Mouse (Mus musculus) neural tube, embryonic 14.5 days (tissue): Measurements from ENCODE around the gene Gm3512. TPM values are rescaled to one million over a fixed set of nuclear protein-coding genes. Genes with fewer than 3 reads are reported as not detected.
"Not testable (repeated sequence)": the region's sequence is repeated elsewhere in the genome, so short reads cannot be mapped to it uniquely, and the experiment has no call there.

Source experiments
- ATAC-seq: fragments of 200-750 bp; cut with Nextera tagmentation; 2 replicates; pipeline ENCODE4 v1.8.0; 2017; ENCODE audit warnings: low read depth, mild to moderate bottlenecking, moderate TSS enrichment, moderate library complexity
- H3K27ac ChIP-seq: fragments of 300-500 bp; sonication (generic); 2 replicates; pipeline ENCODE4 v1.5.1; 2014; ENCODE audit warnings: low read depth, mild to moderate bottlenecking, control low read depth, low read length, moderate library complexity, mixed read lengths
- H3K27me3 ChIP-seq: fragments of 300-500 bp; sonication (generic); 2 replicates; pipeline ENCODE4 v1.6.1; 2014; ENCODE audit warnings: low read length; ENCODE audit not compliant: control insufficient read depth, insufficient read depth
- H3K36me3 ChIP-seq: fragments of 300-500 bp; sonication (generic); 2 replicates; pipeline ENCODE4 v1.6.1; 2014; ENCODE audit warnings: low read length, mixed read lengths; ENCODE audit not compliant: control insufficient read depth, insufficient read depth
- H3K4me1 ChIP-seq: fragments of 300-500 bp; sonication (generic); 2 replicates; pipeline ENCODE4 v1.6.1; 2014; ENCODE audit warnings: low read length; ENCODE audit not compliant: control insufficient read depth, insufficient read depth
- H3K4me2 ChIP-seq: fragments of 300-500 bp; sonication (generic); 2 replicates; pipeline ENCODE4 v1.6.1; 2014; ENCODE audit warnings: mild to moderate bottlenecking, low read depth, low read length, control low read depth
- H3K4me3 ChIP-seq: fragments of 300-500 bp; sonication (generic); 2 replicates; pipeline ENCODE4 v1.5.1; 2014; ENCODE audit warnings: low read depth, low read length, control low read depth, mixed read lengths
- H3K9ac ChIP-seq: fragments of 300-500 bp; sonication (generic); replicated peaks from 2 replicates; pipeline ENCODE4 v1.6.1; 2014; ENCODE audit warnings: low read depth, mild to moderate bottlenecking, control low read depth, low read length, mixed read lengths
- H3K9me3 ChIP-seq: fragments of 300-500 bp; sonication (generic); 2 replicates; pipeline ENCODE4 v1.6.1; 2016; ENCODE audit warnings: low read length; ENCODE audit not compliant: control insufficient read depth
- WGBS: fragments of 180-500 bp; shearing (Covaris S2); extraction: QIAGEN DNeasy Blood & Tissue Kit; methylation state at CpG from one replicate; pipeline ENCODE4 v1.1.7; 2014; 5-methylcytosine and 5-hydroxymethylcytosine counted together
- polyA plus RNA-seq: library from polyadenylated mRNA; unstranded; fragments of >200 nt; fragmentation: Nextera tagmentation; extraction: Ambion mirVana; gene quantifications from 2 replicates; pipeline ENCODE4 v1.2.1, GENCODE M21; 2014

The Gm3512 gene
- 11.6 and 12.4 TPM in 2 replicates for polyA plus RNA-seq

DNA sequence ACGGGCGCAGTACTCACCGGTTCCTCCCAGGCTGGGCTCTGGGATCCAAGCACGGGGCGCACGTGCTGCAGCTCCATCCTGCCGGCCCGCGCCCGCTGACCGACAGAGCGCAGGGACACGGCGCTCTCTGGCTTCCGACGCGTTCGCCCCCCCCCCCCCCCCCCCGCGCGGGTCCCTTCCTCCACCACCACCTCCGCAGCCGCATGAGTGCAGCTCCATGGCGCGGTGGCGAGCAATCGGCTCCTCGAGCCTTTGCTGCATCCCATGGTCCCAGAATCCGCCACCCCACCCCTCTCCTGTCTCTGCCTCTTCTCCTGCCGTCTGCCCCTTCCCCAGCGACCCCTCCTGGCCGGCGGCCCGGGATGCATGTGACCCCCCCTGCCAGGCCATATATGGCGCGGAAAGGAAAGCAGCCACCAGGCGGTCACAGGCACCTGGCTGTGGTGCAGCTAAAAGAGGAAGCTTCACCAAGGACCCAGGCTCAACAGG lies at the start of gene Gm3512:
Gene Gm3512 (minus strand): TSS at position 51 of the 489 bp plus-strand sequence.
- H3K27ac ChIP-seq, H3K4me3 ChIP-seq, H3K4me1 ChIP-seq, H3K9me3 ChIP-seq, H3K4me2 ChIP-seq, H3K9ac ChIP-seq, H3K36me3 ChIP-seq, H3K27me3 ChIP-seq: not testable (repeated sequence)
- peak; percentile 85 for ATAC-seq
- no CpG with 5 or more reads among the region's 37 CpGs for WGBS

DNA sequence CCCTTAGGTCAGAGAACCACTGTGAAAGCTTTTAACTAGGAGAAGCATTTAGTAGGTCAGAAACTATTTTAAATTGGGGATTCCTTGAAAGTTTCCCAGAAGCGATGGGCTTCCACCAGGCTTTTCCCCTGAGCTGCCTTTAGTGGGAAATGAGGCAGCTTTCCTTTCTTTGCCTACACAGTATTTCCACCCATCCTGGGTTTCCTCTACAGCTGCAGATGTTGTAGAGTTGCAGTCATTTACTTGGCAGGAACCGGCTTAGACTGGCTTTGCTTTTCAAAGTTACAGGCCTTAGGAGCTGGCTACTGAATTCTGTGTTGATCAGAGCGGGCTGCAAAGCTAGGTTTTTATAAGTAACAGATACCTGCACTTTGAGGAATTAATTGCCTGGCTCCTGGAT lies 25.7 kb upstream of the Gm3512 start:
- 93% methylated on average over 1 of the region's 3 CpGs for WGBS
- not testable (repeated sequence) for ATAC-seq, H3K4me1 ChIP-seq

DNA sequence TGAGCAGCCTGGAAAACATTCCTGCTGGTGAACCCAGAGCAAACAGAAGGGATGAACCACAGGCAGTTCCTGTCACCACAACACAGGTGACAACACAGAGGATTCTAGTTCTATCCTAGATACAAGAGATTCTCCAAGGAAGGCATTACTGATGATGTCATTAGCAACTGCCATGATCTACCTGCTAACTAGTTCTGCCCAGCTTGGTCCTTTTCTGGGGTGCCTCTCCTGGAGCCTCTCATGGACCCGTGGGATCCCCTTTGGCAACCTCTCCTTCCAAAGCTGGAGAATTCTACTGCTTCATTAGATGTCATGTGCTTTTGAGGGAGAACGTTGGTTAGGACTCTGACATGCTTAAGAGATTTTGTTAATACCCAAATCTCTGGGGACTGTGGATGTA lies 20.1 kb upstream of the Gm3512 start, which contains the start of gene Gm16434:
Gene Gm16434 (minus strand): TSS at position 101 of the 400 bp plus-strand sequence.
- not testable (repeated sequence) for ATAC-seq, H3K9me3 ChIP-seq, H3K27me3 ChIP-seq, H3K4me1 ChIP-seq, H3K4me3 ChIP-seq, H3K4me2 ChIP-seq, H3K9ac ChIP-seq, H3K36me3 ChIP-seq, H3K27ac ChIP-seq
- no CpG with 5 or more reads among the region's 2 CpGs for WGBS

More for the DNA sequence above, 25.7 kb upstream of the Gm3512 start:
- not testable (repeated sequence) for H3K27me3 ChIP-seq, H3K9me3 ChIP-seq, H3K27ac ChIP-seq, H3K9ac ChIP-seq, H3K4me3 ChIP-seq, H3K4me2 ChIP-seq, H3K36me3 ChIP-seq

DNA sequence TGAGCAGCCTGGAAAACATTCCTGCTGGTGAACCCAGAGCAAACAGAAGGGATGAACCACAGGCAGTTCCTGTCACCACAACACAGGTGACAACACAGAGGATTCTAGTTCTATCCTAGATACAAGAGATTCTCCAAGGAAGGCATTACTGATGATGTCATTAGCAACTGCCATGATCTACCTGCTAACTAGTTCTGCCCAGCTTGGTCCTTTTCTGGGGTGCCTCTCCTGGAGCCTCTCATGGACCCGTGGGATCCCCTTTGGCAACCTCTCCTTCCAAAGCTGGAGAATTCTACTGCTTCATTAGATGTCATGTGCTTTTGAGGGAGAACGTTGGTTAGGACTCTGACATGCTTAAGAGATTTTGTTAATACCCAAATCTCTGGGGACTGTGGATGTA lies 49.0 kb downstream of the Gm3512 start, which contains the start of gene Gm6676:
Gene Gm6676 (minus strand): TSS at position 101 of the 400 bp plus-strand sequence.
- not testable (repeated sequence) for H3K4me2 ChIP-seq, ATAC-seq, H3K9me3 ChIP-seq, H3K4me1 ChIP-seq, H3K27ac ChIP-seq, H3K9ac ChIP-seq, H3K36me3 ChIP-seq, H3K4me3 ChIP-seq, H3K27me3 ChIP-seq
- no CpG with 5 or more reads among the region's 2 CpGs for WGBS

DNA sequence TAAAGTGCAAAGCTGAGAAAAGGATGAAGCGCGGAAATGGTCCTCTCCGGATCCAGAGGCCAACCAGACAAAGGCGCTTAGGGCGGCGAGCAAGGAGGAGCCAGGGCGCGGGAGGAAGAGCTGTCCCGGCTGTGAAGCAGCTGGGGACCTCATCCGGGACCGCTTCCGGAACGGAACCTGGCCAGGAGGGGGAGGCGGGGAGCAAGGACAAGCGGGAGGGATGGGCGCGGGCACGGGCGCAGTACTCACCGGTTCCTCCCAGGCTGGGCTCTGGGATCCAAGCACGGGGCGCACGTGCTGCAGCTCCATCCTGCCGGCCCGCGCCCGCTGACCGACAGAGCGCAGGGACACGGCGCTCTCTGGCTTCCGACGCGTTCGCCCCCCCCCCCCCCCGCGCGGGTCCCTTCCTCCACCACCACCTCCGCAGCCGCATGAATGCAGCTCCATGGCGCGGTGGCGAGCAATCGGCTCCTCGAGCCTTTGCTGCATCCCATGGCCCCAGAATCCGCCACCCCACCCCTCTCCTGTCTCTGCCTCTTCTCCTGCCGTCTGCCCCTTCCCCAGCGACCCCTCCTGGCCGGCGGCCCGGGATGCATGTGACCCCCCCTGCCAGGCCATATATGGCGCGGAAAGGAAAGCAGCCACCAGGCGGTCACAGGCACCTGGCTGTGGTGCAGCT lies 69.1 kb downstream of the Gm3512 start:
- peak; percentile 87 for ATAC-seq
- WGBS: 2% methylated on average over 6 of the region's 54 CpGs

More for the DNA sequence above, 69.1 kb downstream of the Gm3512 start:
- H3K36me3 ChIP-seq, H3K4me1 ChIP-seq, H3K9me3 ChIP-seq, H3K27me3 ChIP-seq: not testable (repeated sequence)
- peak overlapping the region; percentile 59 for H3K9ac ChIP-seq
- H3K27ac ChIP-seq: peak overlapping the region; percentile 74; the same call in 1 of the 2 replicates
- peak overlapping the region; percentile 33 for H3K4me2 ChIP-seq
- H3K4me3 ChIP-seq: peak overlapping the region; percentile 36

Other genes starting within 250 kb of the Gm3512 start
- gene Gm6356, start 200.7 kb downstream of the Gm3512 start, polyA plus RNA-seq: not detected in 2 replicates
- gene Gm10406, start 147.1 kb downstream of the Gm3512 start, polyA plus RNA-seq: 4.3 and 6.7 TPM in 2 replicates
- not detected in 2 replicates for gene Gm3685, start 129.6 kb downstream of the Gm3512 start, polyA plus RNA-seq
- 7.5 and 9.3 TPM in 2 replicates for gene Gm3696, start 73.9 kb downstream of the Gm3512 start, polyA plus RNA-seq
- 0.13 TPM in 1 of 2 replicates, not detected in the other for gene Gm6676, start 49.1 kb downstream of the Gm3512 start, polyA plus RNA-seq
- gene Gm16434, start 20.0 kb upstream of the Gm3512 start, polyA plus RNA-seq: 0.13 TPM in 1 of 2 replicates, not detected in the other
- not detected in 2 replicates for gene Gm3727, start 90.2 kb upstream of the Gm3512 start, polyA plus RNA-seq
- gene Gm3739, start 140.5 kb upstream of the Gm3512 start, polyA plus RNA-seq: 4.3 and 7.4 TPM in 2 replicates
- not detected in 2 replicates for gene Gm5797, start 157.9 kb upstream of the Gm3512 start, polyA plus RNA-seq
- gene Gm8374, start 190.6 kb upstream of the Gm3512 start, polyA plus RNA-seq: not detected in 2 replicates